ENCODE assay signal across 17 mouse cellular contexts in the genomic region with DNA sequence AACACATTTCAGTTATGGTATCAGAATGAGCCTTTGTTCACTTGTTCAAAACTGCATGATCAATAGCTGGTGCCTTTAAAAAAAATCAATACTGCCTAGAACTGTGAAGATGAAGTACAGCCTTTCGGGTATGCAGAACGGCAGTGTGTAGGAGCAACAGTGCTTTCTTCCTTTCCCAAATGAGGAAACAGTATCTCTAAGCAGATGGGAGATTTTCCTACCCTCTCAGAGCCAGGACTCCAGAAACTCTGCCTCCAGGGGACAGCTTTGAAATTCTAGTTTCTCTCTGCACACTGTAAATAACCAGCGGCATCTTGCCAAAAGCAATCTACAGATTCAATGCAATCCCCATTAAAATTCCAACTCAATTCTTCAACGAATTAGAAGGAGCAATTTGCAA.
DNase-seq lines count a peak whose midpoint lies in the region; ATAC-seq and TF ChIP-seq lines count a peak whose summit lies in the region.
"Had no signal": no experiment of that assay in that cellular context is flagged by ENCODE, and none has a peak within 500 bp of the region (broad histone marks: within the 10 kb centered on the region; RNA-seq: fewer than 3 reads in every experiment).

No protein-coding gene starts in this region.

- no peak overlapping the region for H3K9ac ChIP-seq in forebrain, embryonic 15.5 days (replicated peaks)
- H3K9ac ChIP-seq in limb, embryonic 14.5 days (ENCODE audit: low read depth, low read length, severe bottlenecking) = no peak overlapping the region
- H3K9ac ChIP-seq: limb, embryonic 13.5 days had no signal

- no peak for TF ChIP-seq POLR2A in limb, embryonic 14.5 days (IDR thresholded peaks at IDR 0.05; ENCODE audit: borderline replicate concordance, extremely low read depth, insufficient read depth, insufficient read length)

- ATAC-seq in forebrain, embryonic 15.5 days (replicated peaks) = peak; percentile 92
- no peak for ATAC-seq in limb, embryonic 14.5 days (ENCODE audit: low FRiP score, low read depth)
- ATAC-seq in monocyte, adult 5-6 weeks (replicated peaks; ENCODE audit: insufficient number of reproducible peaks, low FRiP score, low TSS enrichment, poor library complexity, severe bottlenecking) = no peak
- ATAC-seq: hindbrain, embryonic 16.5 days had no signal

- no peak for DNase-seq in forebrain, embryonic 10.5 days (ENCODE audit: extremely low spot score, low spot score)
- peak; percentile 15 for DNase-seq in limb, embryonic 14.5 days (ENCODE audit: low spot score)
- no peak for DNase-seq in limb, embryonic 10.5 days (ENCODE audit: low spot score)
- peak; percentile 37 to 66 for DNase-seq in left cerebral cortex, adult 9 months (ENCODE audit: low spot score in 2 of 2)
- no peak for DNase-seq in retina, embryonic 14.5 days (ENCODE audit: low spot score)
- DNase-seq: gastrocnemius, postnatal 14 days; heart, postnatal 10 days; kidney, adult 18-20 months; kidney, postnatal 14 days; lung, postnatal 36 days; thymus, adult 18-20 months had no signal

- H3K27ac ChIP-seq in forebrain, embryonic 15.5 days (replicated peaks) = peak overlapping the region; percentile 48
- no peak overlapping the region for H3K27ac ChIP-seq in forebrain, embryonic 10.5 days
- no peak overlapping the region for H3K27ac ChIP-seq in limb, embryonic 14.5 days (replicated peaks; ENCODE audit: low read depth, low read length)
- H3K27ac ChIP-seq in limb, embryonic 10.5 days = no peak overlapping the region
- H3K27ac ChIP-seq: limb, embryonic 13.5 days had no signal

- no peaks in the 10 kb centered on the region for H3K9me3 ChIP-seq in forebrain, embryonic 15.5 days
- H3K9me3 ChIP-seq in forebrain, embryonic 10.5 days = no peaks in the 10 kb centered on the region
- no peaks in the 10 kb centered on the region for H3K9me3 ChIP-seq in limb, embryonic 14.5 days (ENCODE audit: control insufficient read depth, low read length)
- no peaks in the 10 kb centered on the region for H3K9me3 ChIP-seq in limb, embryonic 10.5 days (replicated peaks)
- H3K9me3 ChIP-seq: limb, embryonic 13.5 days had no signal

- H3K36me3 ChIP-seq in forebrain, embryonic 15.5 days = no peaks in the 10 kb centered on the region
- no peaks in the 10 kb centered on the region for H3K36me3 ChIP-seq in forebrain, embryonic 10.5 days (replicated peaks)
- H3K36me3 ChIP-seq in limb, embryonic 14.5 days (ENCODE audit: control insufficient read depth, insufficient read depth, low read length) = no peaks in the 10 kb centered on the region
- H3K36me3 ChIP-seq in limb, embryonic 10.5 days = no peaks in the 10 kb centered on the region
- H3K36me3 ChIP-seq: limb, embryonic 13.5 days had no signal

- H3K27me3 ChIP-seq in forebrain, embryonic 15.5 days = no peaks in the 10 kb centered on the region
- no peaks in the 10 kb centered on the region for H3K27me3 ChIP-seq in forebrain, embryonic 10.5 days (ENCODE audit: poor library complexity, severe bottlenecking)
- H3K27me3 ChIP-seq in limb, embryonic 14.5 days (ENCODE audit: control insufficient read depth, insufficient read depth, low read length) = no peaks in the 10 kb centered on the region
- no peaks in the 10 kb centered on the region for H3K27me3 ChIP-seq in limb, embryonic 10.5 days (ENCODE audit: low read depth, poor library complexity, severe bottlenecking)

- H3K4me1 ChIP-seq in forebrain, embryonic 15.5 days = peaks cover 14% of the 10 kb centered on the region; the same call in 1 of the 2 replicates
- H3K4me1 ChIP-seq in forebrain, embryonic 10.5 days = peaks cover 11% of the 10 kb centered on the region
- peaks cover 14% of the 10 kb centered on the region for H3K4me1 ChIP-seq in limb, embryonic 14.5 days (ENCODE audit: control insufficient read depth, insufficient read depth, low read length)
- H3K4me1 ChIP-seq in limb, embryonic 10.5 days = peaks cover 24% of the 10 kb centered on the region

- 33% methylated on average over 4 of the region's 4 CpGs for WGBS in forebrain, embryonic 15.5 days
- WGBS in forebrain, embryonic 10.5 days = 79% methylated on average over 4 of the region's 4 CpGs
- WGBS in limb, embryonic 14.5 days = 50% methylated on average over 4 of the region's 4 CpGs
- 69% methylated on average over 4 of the region's 4 CpGs for WGBS in limb, embryonic 10.5 days

- no peak overlapping the region for H3K4me3 ChIP-seq in forebrain, embryonic 15.5 days
- H3K4me3 ChIP-seq in forebrain, embryonic 10.5 days = no peak overlapping the region
- no peak overlapping the region for H3K4me3 ChIP-seq in limb, embryonic 14.5 days (replicated peaks; ENCODE audit: low read length)
- no peak overlapping the region for H3K4me3 ChIP-seq in limb, embryonic 10.5 days
- H3K4me3 ChIP-seq: limb, embryonic 13.5 days; myocyte had no signal

- no peak overlapping the region for H3K4me2 ChIP-seq in forebrain, embryonic 15.5 days (replicated peaks)
- H3K4me2 ChIP-seq in limb, embryonic 14.5 days (replicated peaks; ENCODE audit: low read depth, low read length, severe bottlenecking) = no peak overlapping the region
- H3K4me2 ChIP-seq: limb, embryonic 13.5 days; midbrain, embryonic 11.5 days had no signal

Comparison
In these comparisons a context has a peak if more than half of its experiments do, and no peak if none do; other contexts are left out.
1. DNase-seq: peak in limb, embryonic 14.5 days (single experiment) and left cerebral cortex, adult 9 months (2 of 2); none in forebrain, embryonic 10.5 days (single experiment), limb, embryonic 10.5 days (single experiment) and retina, embryonic 14.5 days (single experiment).